Mouse (Mus musculus) heart, embryonic 14.5 days (tissue): ENCODE measurements at regions not wholly inside any gene's neighbourhood (a gene's known extent, or its start where the extent isn't known, plus 50 kb on each side); places are given as distances from the start of the nearest gene placed in this dataset.

Experiments used
- ATAC-seq: fragments of 200-750 bp; cut with Nextera tagmentation; 2 replicates; pipeline ENCODE4 v1.8.0; 2017; ENCODE audit warnings: low read depth, moderate TSS enrichment; ENCODE audit not compliant: insufficient number of reproducible peaks, insufficient read depth, low FRiP score
- H3K27ac ChIP-seq, 2 experiments: fragments of 200-500 bp in 1 of 2; fragments of 300-500 bp in 1 of 2; sonication (generic) in 1 of 2; replicated peaks in 1 of 2; 2 replicates each; pipeline ENCODE4 v1.5.1; 2012 to 2014; ENCODE audit warnings: low read depth in 2 of 2, low read length in 2 of 2, control low read depth in 1 of 2, mild to moderate bottlenecking in 1 of 2, mixed read lengths in 1 of 2; ENCODE audit not compliant: control insufficient read depth in 1 of 2, insufficient read depth in 1 of 2
- H3K27me3 ChIP-seq: fragments of 300-500 bp; sonication (generic); 2 replicates; pipeline ENCODE4 v1.6.1; 2014; ENCODE audit warnings: mild to moderate bottlenecking, low read length, control low read depth; ENCODE audit not compliant: control insufficient read depth, insufficient read depth
- H3K36me3 ChIP-seq: fragments of 300-500 bp; sonication (generic); 2 replicates; pipeline ENCODE4 v1.6.1; 2014; ENCODE audit warnings: mild to moderate bottlenecking, control low read depth, low read length, mixed read lengths; ENCODE audit not compliant: control insufficient read depth, insufficient read depth
- H3K4me1 ChIP-seq, 2 experiments: fragments of 200-500 bp in 1 of 2; fragments of 300-500 bp in 1 of 2; sonication (generic) in 1 of 2; 2 replicates each; pipeline ENCODE4 v1.6.1; 2012 to 2014; ENCODE audit warnings: low read length in 2 of 2, control low read depth in 1 of 2, mixed read lengths in 1 of 2; ENCODE audit not compliant: control insufficient read depth in 2 of 2, insufficient read depth in 2 of 2
- H3K4me2 ChIP-seq: fragments of 300-500 bp; sonication (generic); 2 replicates; pipeline ENCODE4 v1.6.1; 2014; ENCODE audit warnings: mild to moderate bottlenecking, low read length
- H3K4me3 ChIP-seq, 2 experiments: fragments of 200-500 bp in 1 of 2; fragments of 300-500 bp in 1 of 2; sonication (generic) in 1 of 2; 2 replicates each; pipeline ENCODE4 v1.5.1; 2012 to 2014; ENCODE audit warnings: low read length in 2 of 2, mild to moderate bottlenecking in 2 of 2, control low read depth in 1 of 2, low read depth in 1 of 2, moderate library complexity in 1 of 2; ENCODE audit not compliant: control insufficient read depth in 1 of 2, insufficient read depth in 1 of 2
- H3K9ac ChIP-seq: fragments of 300-500 bp; sonication (generic); 2 replicates; pipeline ENCODE4 v1.6.1; 2014; ENCODE audit warnings: mild to moderate bottlenecking, low read length
- H3K9me3 ChIP-seq: fragments of 300-500 bp; sonication (generic); 2 replicates; pipeline ENCODE4 v1.6.1; 2016; ENCODE audit warnings: low read length, control low read depth; ENCODE audit not compliant: control insufficient read depth
- WGBS: fragments of 180-500 bp; shearing (Covaris S2); extraction: QIAGEN DNeasy Blood & Tissue Kit; methylation state at CpG from one replicate; pipeline ENCODE4 v1.1.7; 2014; 5-methylcytosine and 5-hydroxymethylcytosine counted together

- no peak overlapping the region for H3K4me3 ChIP-seq
- 24% methylated on average over 4 of the region's 4 CpGs for WGBS
- H3K4me1 ChIP-seq, result peaks cover 0 to 10% of the 10 kb centered on the region in 2 experiments; a peak in 2 of 4 replicates
- H3K27ac ChIP-seq, result no peak overlapping the region
- no peak overlapping the region for H3K4me2 ChIP-seq
- no peak for ATAC-seq
- no peaks in the 10 kb centered on the region for H3K36me3 ChIP-seq
- H3K9ac ChIP-seq, result no peak overlapping the region
- H3K9me3 ChIP-seq, result no peaks in the 10 kb centered on the region
- no peaks in the 10 kb centered on the region for H3K27me3 ChIP-seq
These were observed 61.6 kb downstream of the Gm10295 start for GRCm38 (mm10) chr7:71289702-71290101.

- Histone ChIP-seq H3K36me3 (no peaks in the 10 kb centered on the region), H3K4me2 (no peak overlapping the region), H3K9ac (no peak overlapping the region), H3K4me3 (no peak overlapping the region), H3K9me3 (no peaks in the 10 kb centered on the region), H3K27ac (no peak overlapping the region), H3K27me3 (no peaks in the 10 kb centered on the region), H3K4me1 (peaks cover 0 to 10% of the 10 kb centered on the region in 2 experiments; a peak in 2 of 4 replicates)
- 34% methylated on average over 5 of the region's 5 CpGs for WGBS
- ATAC-seq, result no peak
These were observed 62.0 kb downstream of the Gm10295 start for GRCm38 (mm10) chr7:71289266-71289665.

- Histone ChIP-seq H3K4me2 (no peak overlapping the region), H3K27ac (no peak overlapping the region), H3K9me3 (no peaks in the 10 kb centered on the region), H3K36me3 (no peaks in the 10 kb centered on the region), H3K27me3 (no peaks in the 10 kb centered on the region), H3K9ac (no peak overlapping the region), H3K4me3 (no peak overlapping the region), H3K4me1 (peaks cover 0 to 10% of the 10 kb centered on the region in 2 experiments; a peak in 2 of 4 replicates)
- WGBS, result 77% methylated on average over 7 of the region's 7 CpGs
- no peak for ATAC-seq
These were observed 63.8 kb downstream of the Gm10295 start for GRCm38 (mm10) chr7:71287441-71287840.

GRCm38 (mm10) chr7:71284246-71284645, 67.0 kb downstream of the Gm10295 start:
- H3K4me2 ChIP-seq, result no peak overlapping the region
- no peaks in the 10 kb centered on the region for H3K27me3 ChIP-seq
- peaks cover 0 to 3% of the 10 kb centered on the region in 2 experiments; a peak in 2 of 4 replicates for H3K4me1 ChIP-seq
- no peak overlapping the region for H3K27ac ChIP-seq
- H3K4me3 ChIP-seq, result no peak overlapping the region
- H3K36me3 ChIP-seq, result no peaks in the 10 kb centered on the region
- no peak overlapping the region for H3K9ac ChIP-seq
- no peaks in the 10 kb centered on the region for H3K9me3 ChIP-seq
- ATAC-seq, result no peak

GRCm38 (mm10) chr7:71283419-71283818, 67.9 kb downstream of the Gm10295 start:
- Histone ChIP-seq H3K4me1 (no peaks in the 10 kb centered on the region), H3K36me3 (no peaks in the 10 kb centered on the region), H3K9me3 (no peaks in the 10 kb centered on the region), H3K9ac (no peak overlapping the region), H3K27me3 (no peaks in the 10 kb centered on the region), H3K4me2 (no peak overlapping the region), H3K27ac (no peak overlapping the region), H3K4me3 (no peak overlapping the region)
- ATAC-seq, result no peak
- 85% methylated on average over 3 of the region's 3 CpGs for WGBS

- Histone ChIP-seq H3K27me3 (no peaks in the 10 kb centered on the region), H3K4me1 (no peaks in the 10 kb centered on the region), H3K4me2 (no peak overlapping the region), H3K36me3 (no peaks in the 10 kb centered on the region), H3K27ac (no peak overlapping the region), H3K4me3 (no peak overlapping the region), H3K9ac (no peak overlapping the region), H3K9me3 (no peaks in the 10 kb centered on the region)
- ATAC-seq, result no peak
- WGBS, result 68% methylated on average over 8 of the region's 8 CpGs
These were observed 85.2 kb downstream of the Gm10295 start for GRCm38 (mm10) chr7:71266101-71266500.

GRCm38 (mm10) chr7:71264115-71264514, 87.2 kb downstream of the Gm10295 start:
- Histone ChIP-seq H3K9ac (no peak overlapping the region), H3K4me1 (no peaks in the 10 kb centered on the region), H3K27me3 (no peaks in the 10 kb centered on the region), H3K9me3 (no peaks in the 10 kb centered on the region), H3K36me3 (no peaks in the 10 kb centered on the region), H3K4me2 (no peak overlapping the region), H3K4me3 (no peak overlapping the region), H3K27ac (no peak overlapping the region)
- ATAC-seq, result no peak
- 81% methylated on average over 1 of the region's 1 CpGs for WGBS

- no peak overlapping the region for H3K27ac ChIP-seq
- no peak overlapping the region for H3K9ac ChIP-seq
- WGBS, result 43% methylated on average over 2 of the region's 2 CpGs
- no peaks in the 10 kb centered on the region for H3K36me3 ChIP-seq
- H3K27me3 ChIP-seq, result no peaks in the 10 kb centered on the region
- H3K4me1 ChIP-seq, result no peaks in the 10 kb centered on the region; a peak in 1 of 4 replicates
- H3K9me3 ChIP-seq, result no peaks in the 10 kb centered on the region
- H3K4me2 ChIP-seq, result no peak overlapping the region
- H3K4me3 ChIP-seq, result no peak overlapping the region
- ATAC-seq, result no peak
These were observed 101.6 kb downstream of the Gm10295 start for GRCm38 (mm10) chr7:71249669-71250068.
